In genomic region chr9:121973207-121973606, GRCm38 (mm10) we compare ENCODE assay signal across 30 mouse cellular contexts. TPM values are rescaled to one million over a fixed set of nuclear protein-coding genes. Genes with fewer than 3 reads are reported as not detected.
DNase-seq lines count a peak whose midpoint lies in the region; ATAC-seq lines count a peak whose summit lies in the region.
"Had no signal": no experiment of that assay in that cellular context is flagged by ENCODE, and none has a peak within 500 bp of the region (broad histone marks: within the 10 kb centered on the region; RNA-seq: fewer than 3 reads in every experiment).

No protein-coding gene starts in this region.

- peak; percentile 95 for DNase-seq in heart, adult 11 months
- DNase-seq in heart, adult 8-10 months (ENCODE audit: low spot score) = no peak
- no peak for DNase-seq in limb, embryonic 10.5 days (ENCODE audit: low spot score)
- DNase-seq in gastrocnemius, adult 8-10 months (ENCODE audit: low spot score in 2 of 2) = peak; percentile 11 to 53
- DNase-seq in heart, postnatal 25 days (ENCODE audit: low spot score) = peak; percentile 44
- no peak for DNase-seq in ovary, postnatal 36 days (ENCODE audit: low spot score)
- DNase-seq in adrenal gland, postnatal 14 days = no peak
- DNase-seq: cerebellum, adult 18-20 months; cerebellum, postnatal 36 days; embryo, embryonic 11 days; kidney, adult 9 months; kidney, postnatal 25 days; lung, postnatal 14 days; right cerebral cortex, postnatal 14 days; thymus, postnatal 25 days had no signal

- intact Hi-C loops in heart, postnatal 25 days (cut with DNase I) = no loop called here

- no peaks in the 10 kb centered on the region for H3K9me3 ChIP-seq in limb, embryonic 15.5 days
- no peaks in the 10 kb centered on the region for H3K9me3 ChIP-seq in limb, embryonic 10.5 days (replicated peaks)
- H3K9me3 ChIP-seq: embryonic facial prominence, embryonic 13.5 days; forebrain, embryonic 12.5 days; midbrain, embryonic 13.5 days had no signal

- 0 out of 2 replicates have a peak, but pooled peaks cover under 1% of the 10 kb centered on the region for H3K36me3 ChIP-seq in limb, embryonic 15.5 days
- H3K36me3 ChIP-seq in limb, embryonic 10.5 days = no peaks in the 10 kb centered on the region
- H3K36me3 ChIP-seq: embryonic facial prominence, embryonic 13.5 days; forebrain, embryonic 12.5 days; midbrain, embryonic 13.5 days had no signal

- WGBS in limb, embryonic 15.5 days = 45% methylated on average over 1 of the region's 1 CpGs
- 72% methylated on average over 1 of the region's 1 CpGs for WGBS in limb, embryonic 10.5 days

- H3K4me2 ChIP-seq in limb, embryonic 15.5 days = no peak overlapping the region
- H3K4me2 ChIP-seq: embryonic facial prominence, embryonic 13.5 days; forebrain, embryonic 12.5 days; midbrain, embryonic 13.5 days had no signal

- no peak overlapping the region for H3K9ac ChIP-seq in limb, embryonic 15.5 days
- H3K9ac ChIP-seq: embryonic facial prominence, embryonic 13.5 days; forebrain, embryonic 12.5 days; midbrain, embryonic 13.5 days had no signal

- peak overlapping the region; percentile 79 for H3K27ac ChIP-seq in limb, embryonic 15.5 days
- no peak overlapping the region for H3K27ac ChIP-seq in limb, embryonic 10.5 days
- H3K27ac ChIP-seq: embryonic facial prominence, embryonic 13.5 days; forebrain, embryonic 12.5 days; midbrain, embryonic 13.5 days had no signal

- H3K4me1 ChIP-seq in limb, embryonic 15.5 days = peaks cover 42% of the 10 kb centered on the region
- no peaks in the 10 kb centered on the region for H3K4me1 ChIP-seq in limb, embryonic 10.5 days
- H3K4me1 ChIP-seq: forebrain, embryonic 12.5 days; midbrain, embryonic 13.5 days had no signal

- ATAC-seq in limb, embryonic 15.5 days (ENCODE audit: insufficient number of reproducible peaks, low FRiP score, low TSS enrichment, low read depth) = no peak
- ATAC-seq: intestine, embryonic 16.5 days; midbrain, embryonic 13.5 days had no signal

- H3K4me3 ChIP-seq in limb, embryonic 15.5 days = no peak overlapping the region
- H3K4me3 ChIP-seq in limb, embryonic 10.5 days = no peak overlapping the region
- H3K4me3 ChIP-seq: embryonic facial prominence, embryonic 13.5 days; erythroblast, embryonic 14.5 days; forebrain, embryonic 12.5 days; midbrain, embryonic 13.5 days had no signal

- H3K27me3 ChIP-seq in limb, embryonic 15.5 days = no peaks in the 10 kb centered on the region
- H3K27me3 ChIP-seq in limb, embryonic 10.5 days (ENCODE audit: low read depth, poor library complexity, severe bottlenecking) = no peaks in the 10 kb centered on the region
- H3K27me3 ChIP-seq: embryonic facial prominence, embryonic 13.5 days; forebrain, embryonic 12.5 days; midbrain, embryonic 13.5 days had no signal

RNA-seq across cellular contexts. Expression of gene Fam198a, which starts 22.4 kb away (rescaled TPM):
- under 1 TPM; 0.31 to 0.79 (median 0.59) TPM for total RNA-seq in heart, adult 8-10 months (2022)
- 7.6 and 10.0 TPM in 2 replicates for polyA plus RNA-seq in limb, embryonic 15.5 days (2015; fragmentation: Nextera tagmentation; extraction: Ambion mirVana)
- 0.40 and 0.65 TPM in 2 replicates for polyA plus RNA-seq in limb, embryonic 10.5 days (2016; fragmentation: Nextera tagmentation; extraction: Ambion mirVana)
- total RNA-seq in gastrocnemius, adult 8-10 months (2022) = under 1 TPM; 0.31 to 0.94 (median 0.60) TPM
- under 1 TPM; 0.94 to 0.98 TPM for total RNA-seq in heart, postnatal 25 days (2021)
- 2.1 and 2.5 TPM in 2 replicates for total RNA-seq in adrenal gland, postnatal 14 days (2021)
- total RNA-seq: megakaryocyte, adult 5-6 weeks had no signal
- polyA plus RNA-seq: erythroblast, embryonic 14.5 days had no signal

RNA-seq across cellular contexts. Expression of gene Pomgnt2, which starts 23.7 kb away (rescaled TPM):
- total RNA-seq in heart, adult 8-10 months (2022) = 10 to 100 TPM; 15.6 to 18.2 (median 16.7) TPM
- polyA plus RNA-seq in limb, embryonic 15.5 days (2015; fragmentation: Nextera tagmentation; extraction: Ambion mirVana) = 20.5 and 20.7 TPM in 2 replicates
- 11.5 and 12.5 TPM in 2 replicates for polyA plus RNA-seq in limb, embryonic 10.5 days (2016; fragmentation: Nextera tagmentation; extraction: Ambion mirVana)
- 10 to 100 TPM; 14.1 to 17.8 (median 16.4) TPM for total RNA-seq in gastrocnemius, adult 8-10 months (2022)
- total RNA-seq in heart, postnatal 25 days (2021) = 10 to 100 TPM; 12.1 to 13.1 TPM
- 12.6 and 15.7 TPM in 2 replicates for total RNA-seq in adrenal gland, postnatal 14 days (2021)

RNA-seq across cellular contexts. Expression of gene Cyp8b1, which starts 57.1 kb away (rescaled TPM):
- not detected for total RNA-seq in heart, adult 8-10 months (2022)
- polyA plus RNA-seq in limb, embryonic 15.5 days (2015; fragmentation: Nextera tagmentation; extraction: Ambion mirVana) = not detected in 2 replicates
- not detected in 2 replicates for polyA plus RNA-seq in limb, embryonic 10.5 days (2016; fragmentation: Nextera tagmentation; extraction: Ambion mirVana)
- not detected for total RNA-seq in gastrocnemius, adult 8-10 months (2022)
- total RNA-seq in heart, postnatal 25 days (2021) = not detected
- 1.6 and 10.7 TPM in 2 replicates for total RNA-seq in adrenal gland, postnatal 14 days (2021)
- total RNA-seq: ES-E14; hindbrain, postnatal 0 days; left cerebral cortex, adult 18-20 months; left cerebral cortex, postnatal 25 days had no signal
- polyA plus RNA-seq: embryonic facial prominence, embryonic 13.5 days; erythroblast, embryonic 14.5 days; forebrain, embryonic 12.5 days; heart, embryonic 14.5 days; hindbrain, embryonic 11.5 days; hindbrain, postnatal 0 days; intestine, embryonic 16.5 days; limb, embryonic 14.5 days; midbrain, embryonic 13.5 days; neural tube, embryonic 11.5 days had no signal

Comparison
In these comparisons a context has a peak if more than half of its experiments do, and no peak if none do; other contexts are left out.
1. DNase-seq: peak in heart, adult 11 months (single experiment), gastrocnemius, adult 8-10 months (2 of 2) and heart, postnatal 25 days (single experiment); none in heart, adult 8-10 months (single experiment), limb, embryonic 10.5 days (single experiment), ovary, postnatal 36 days (single experiment) and adrenal gland, postnatal 14 days (single experiment).